Mouse (Mus musculus): Measurements from ENCODE around the gene Eif4g3.
"Not testable (repeated sequence)": the region's sequence is repeated elsewhere in the genome, so short reads cannot be mapped to it uniquely, and the experiment has no call there.

The Eif4g3 gene

DNA sequence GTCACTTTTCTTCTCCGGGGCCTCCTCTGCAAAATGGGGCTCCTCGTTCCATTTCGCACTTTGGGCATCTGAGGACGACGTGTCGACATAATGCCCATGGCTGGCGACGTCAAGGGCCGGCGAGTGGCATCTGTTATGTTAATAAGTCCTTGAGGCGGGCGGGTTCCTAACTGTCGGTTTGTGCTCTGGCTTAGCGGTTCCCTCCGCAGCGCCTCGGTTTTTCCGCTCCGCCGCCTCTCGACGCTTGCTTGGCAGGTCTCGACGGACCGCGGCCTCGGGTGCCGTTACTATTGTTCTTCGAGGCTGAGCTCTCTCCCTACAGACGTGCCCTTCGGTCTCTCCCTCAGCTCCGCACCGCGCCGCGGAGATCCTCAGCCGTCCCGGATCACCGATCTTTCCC lies at the start of gene Eif4g3:
Gene Eif4g3, plus strand, starts transcription at position 133 of the 400 bp plus-strand sequence.
- no peak for DNase-seq

- DNase-seq = no peak
These were observed 49.3 kb upstream of the Eif4g3 start for GRCm38 (mm10) chr4:137943540-137943939.

- no peak for DNase-seq
These were observed 47.4 kb upstream of the Eif4g3 start for GRCm38 (mm10) chr4:137945376-137945775.

DNA sequence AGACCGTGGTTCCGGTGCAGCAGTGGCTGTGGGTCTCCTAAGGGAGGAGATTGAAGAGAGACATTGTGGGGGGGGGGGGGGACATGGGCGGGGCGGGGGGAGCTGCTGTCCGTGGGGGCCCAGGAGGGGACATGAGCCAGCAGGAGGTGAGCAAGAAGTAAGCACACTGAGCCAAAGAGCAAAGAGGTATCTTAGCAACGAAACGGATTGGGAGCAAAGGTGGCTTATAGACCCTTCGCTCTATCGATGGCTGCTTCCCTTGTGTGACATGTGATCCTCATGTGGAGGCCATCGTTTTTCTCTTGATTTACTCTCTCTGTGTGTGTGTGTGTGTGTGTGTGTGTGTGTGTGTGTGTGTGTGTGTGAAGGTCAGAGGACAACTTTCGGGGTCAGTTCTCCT lies 46.4 kb upstream of the Eif4g3 start:
- DNase-seq = no peak

DNA sequence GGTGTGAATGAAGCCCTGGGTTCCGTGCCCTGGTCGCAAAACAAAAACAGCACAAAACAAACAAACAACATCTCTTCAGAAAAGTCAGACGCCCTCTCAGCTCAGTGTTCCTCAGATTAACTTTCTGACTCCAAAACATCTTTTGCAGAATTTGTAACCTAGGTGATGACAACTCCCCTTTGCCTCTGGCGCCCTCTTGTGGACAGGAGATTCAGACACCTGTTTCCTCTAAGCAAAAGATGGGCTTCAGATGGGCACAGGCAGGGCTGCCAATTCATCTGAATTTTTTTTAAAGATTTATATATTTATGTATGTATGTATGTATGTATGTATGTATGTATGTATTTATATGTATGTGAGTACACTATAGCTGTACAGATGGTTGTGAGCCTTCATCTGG lies 40.0 kb upstream of the Eif4g3 start:
- DNase-seq = peak; percentile 84

DNA sequence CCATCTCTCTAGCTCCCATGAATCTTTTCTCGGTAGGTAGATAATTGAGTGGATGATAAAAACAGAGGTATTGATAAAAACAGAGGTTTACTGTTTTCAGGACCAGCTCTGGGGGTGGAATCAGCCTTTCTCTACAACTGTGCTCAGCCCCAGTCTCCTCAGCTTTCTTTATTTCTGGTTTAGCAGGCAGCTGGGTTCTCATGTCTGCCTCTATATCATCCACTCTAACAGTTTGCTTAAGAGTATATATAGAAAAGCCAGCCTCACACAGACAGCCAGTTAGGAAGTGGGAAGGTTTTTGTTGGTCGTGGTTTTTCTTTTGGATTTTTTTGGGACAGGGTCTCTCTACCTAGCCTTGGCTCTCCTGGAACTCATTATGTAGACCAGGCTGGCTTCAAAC lies 38.6 kb upstream of the Eif4g3 start:
- no peak for DNase-seq

GRCm38 (mm10) chr4:137954926-137955396 lies 37.9 kb upstream of the Eif4g3 start:
- no peak for DNase-seq

GRCm38 (mm10) chr4:137956260-137956659 lies 36.6 kb upstream of the Eif4g3 start:
- no peak for DNase-seq

GRCm38 (mm10) chr4:137959889-137960665 lies 32.7 kb upstream of the Eif4g3 start:
- no peak for DNase-seq

- DNase-seq = no peak
These were observed 32.1 kb upstream of the Eif4g3 start for GRCm38 (mm10) chr4:137960757-137961156.

DNA sequence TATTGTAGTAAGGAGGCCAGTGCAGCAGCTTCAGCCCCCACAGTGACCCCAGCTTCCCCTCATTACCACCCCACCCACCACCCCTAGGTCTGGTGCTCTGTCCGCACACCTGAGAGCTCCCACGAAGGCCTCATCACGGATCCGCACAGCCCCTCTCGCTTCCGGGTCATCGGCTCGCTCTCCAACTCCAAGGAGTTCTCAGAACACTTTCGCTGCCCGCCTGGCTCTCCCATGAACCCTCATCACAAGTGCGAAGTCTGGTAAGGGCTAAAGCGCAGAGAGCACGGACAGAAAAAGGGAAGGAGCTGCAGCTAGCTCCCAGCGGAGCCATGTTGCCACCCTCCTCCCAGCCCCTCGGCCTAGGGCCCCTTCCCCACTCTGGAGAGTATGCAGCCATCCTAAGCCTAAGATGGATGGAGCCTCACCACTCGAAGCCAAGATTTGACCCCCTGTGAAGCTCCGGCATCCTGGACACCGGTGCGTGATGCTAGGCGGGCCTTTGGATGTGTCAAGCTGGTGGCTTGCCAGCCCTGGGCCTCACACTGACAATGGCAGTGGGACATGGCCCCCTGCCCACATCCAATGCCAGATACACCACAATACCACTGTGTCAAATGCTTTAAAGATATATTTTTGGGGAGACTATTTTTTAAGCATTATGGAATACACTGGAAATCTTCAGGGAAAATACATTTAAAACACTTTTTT lies 30.0 kb upstream of the Eif4g3 start:
- DNase-seq = peak; percentile 34

- DNase-seq = no peak
These were observed 29.4 kb upstream of the Eif4g3 start for GRCm38 (mm10) chr4:137963431-137963830.

DNA sequence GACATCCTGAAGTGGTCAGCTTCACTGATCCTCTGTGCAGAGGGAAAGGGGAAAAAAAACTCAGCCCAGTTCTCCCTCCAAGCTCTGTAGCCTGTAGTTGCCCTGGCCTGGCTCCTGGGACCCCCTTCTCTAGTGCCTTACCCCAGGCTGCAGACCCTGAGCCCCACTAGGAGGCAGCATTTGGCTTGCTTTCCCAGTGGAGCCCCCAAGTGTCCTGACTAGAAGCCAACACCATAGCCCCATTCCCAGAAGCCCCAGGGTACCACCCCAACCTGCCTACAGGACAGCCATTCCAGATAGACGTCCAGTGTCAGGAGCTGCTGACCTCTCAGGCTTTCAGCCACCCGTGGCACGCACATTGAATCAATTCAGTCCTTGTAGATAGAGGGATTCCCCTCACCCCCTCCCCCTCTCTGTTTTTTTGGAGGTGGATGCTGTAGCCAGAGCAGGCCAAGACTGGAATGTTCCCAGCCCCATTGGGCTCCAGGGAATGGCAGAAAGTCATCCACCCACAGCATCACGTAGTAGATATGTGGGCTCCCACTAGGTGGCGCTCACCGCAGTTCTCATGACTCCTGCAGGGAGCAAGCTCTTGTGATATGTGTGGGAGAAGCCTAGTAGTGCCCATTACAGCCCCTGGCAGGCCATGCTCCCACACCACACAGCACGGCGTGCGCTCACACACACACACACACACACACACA lies 28.8 kb upstream of the Eif4g3 start:
- DNase-seq = peak; percentile 94

GRCm38 (mm10) chr4:137964585-137964930 lies 28.3 kb upstream of the Eif4g3 start:
- DNase-seq = no peak

- peak; percentile 55 for DNase-seq
These were observed 24.6 kb upstream of the Eif4g3 start for GRCm38 (mm10) chr4:137968203-137968602.

- not testable (repeated sequence) for DNase-seq
These were observed 22.1 kb upstream of the Eif4g3 start for GRCm38 (mm10) chr4:137970623-137971199.

- not testable (repeated sequence) for DNase-seq
These were observed 17.9 kb upstream of the Eif4g3 start for GRCm38 (mm10) chr4:137974856-137975432.

GRCm38 (mm10) chr4:137979066-137979644 lies 13.7 kb upstream of the Eif4g3 start:
- not testable (repeated sequence) for DNase-seq

DNA sequence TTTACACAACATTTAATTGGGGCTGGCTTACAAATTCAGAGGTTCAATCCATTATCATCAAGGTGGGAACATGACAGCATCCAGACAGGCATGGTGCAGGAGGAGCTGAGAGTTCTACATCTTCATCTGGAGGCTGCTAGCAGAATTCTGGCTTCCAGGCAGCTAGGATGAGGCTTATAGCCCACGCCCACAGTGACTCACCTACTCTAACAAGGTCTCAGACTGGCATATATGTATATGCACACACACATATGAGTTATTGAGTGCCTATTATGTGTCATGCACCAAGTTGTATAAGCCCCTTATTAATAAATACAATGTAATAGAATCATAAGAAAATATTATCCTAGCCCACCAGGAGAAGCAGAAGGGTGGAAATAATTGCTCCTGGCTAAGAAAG lies 10.0 kb upstream of the Eif4g3 start:
- DNase-seq = no peak

DNA sequence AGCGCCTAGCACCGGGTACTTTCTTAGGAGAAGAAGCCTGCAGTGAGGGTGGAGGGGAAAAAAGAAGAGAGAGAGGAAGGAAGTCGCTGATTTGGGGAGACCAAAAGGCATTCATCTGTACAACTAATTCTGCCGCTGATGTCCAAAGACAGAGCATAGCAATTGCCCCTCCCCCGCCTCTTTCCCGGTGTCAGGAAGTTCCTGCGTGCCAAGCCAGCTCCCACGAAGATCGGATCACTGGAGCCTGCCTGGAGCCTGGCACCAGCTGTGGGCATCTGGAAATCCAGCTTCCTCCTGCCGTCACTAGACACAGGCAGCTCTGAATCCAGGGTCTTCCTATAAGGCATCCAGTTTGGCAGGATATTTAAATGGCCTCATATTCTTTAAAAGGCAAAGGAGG lies 8.6 kb upstream of the Eif4g3 start:
- DNase-seq = peak; percentile 48

GRCm38 (mm10) chr4:137984746-137985145 lies 8.1 kb upstream of the Eif4g3 start:
- no peak for DNase-seq

DNA sequence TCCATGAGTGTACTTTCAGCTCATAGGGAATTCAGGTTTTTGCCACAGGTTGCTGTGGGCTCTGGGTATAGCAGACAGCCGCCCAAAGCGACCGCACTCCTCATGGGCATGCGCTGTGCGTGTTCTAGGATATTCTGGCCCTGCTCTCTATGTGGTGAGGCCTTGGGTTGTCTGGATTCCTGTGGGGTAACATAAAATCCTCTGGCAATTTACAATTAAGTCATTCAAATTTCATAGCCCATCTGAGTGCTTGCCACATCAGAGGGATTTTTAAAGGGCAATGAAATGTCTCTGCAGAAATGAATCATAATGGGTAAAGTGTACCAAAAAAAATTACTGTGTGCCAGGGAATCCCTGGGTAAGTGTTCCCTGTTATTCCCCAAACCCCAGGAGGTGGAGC lies 3.4 kb upstream of the Eif4g3 start:
- no peak for DNase-seq

- no peak for DNase-seq
These were observed 2.4 kb upstream of the Eif4g3 start for GRCm38 (mm10) chr4:137990433-137990832.
